Mouse (Mus musculus) inflammation-experienced regulatory T-cells, adult 16 weeks (primary cell): Measurements from ENCODE around the gene Odf2l. TPM values are rescaled to one million over a fixed set of nuclear protein-coding genes. Genes with fewer than 3 reads are reported as not detected.

Experiments used
- polyA plus RNA-seq: library from polyadenylated mRNA; unstranded; fragments of 100-300 nt; shearing (Covaris generic); gene quantifications from one replicate; pipeline ENCODE4 v1.2.1, GENCODE M21; 2017

Odf2l gene
- 6.2 TPM for polyA plus RNA-seq

DNA sequence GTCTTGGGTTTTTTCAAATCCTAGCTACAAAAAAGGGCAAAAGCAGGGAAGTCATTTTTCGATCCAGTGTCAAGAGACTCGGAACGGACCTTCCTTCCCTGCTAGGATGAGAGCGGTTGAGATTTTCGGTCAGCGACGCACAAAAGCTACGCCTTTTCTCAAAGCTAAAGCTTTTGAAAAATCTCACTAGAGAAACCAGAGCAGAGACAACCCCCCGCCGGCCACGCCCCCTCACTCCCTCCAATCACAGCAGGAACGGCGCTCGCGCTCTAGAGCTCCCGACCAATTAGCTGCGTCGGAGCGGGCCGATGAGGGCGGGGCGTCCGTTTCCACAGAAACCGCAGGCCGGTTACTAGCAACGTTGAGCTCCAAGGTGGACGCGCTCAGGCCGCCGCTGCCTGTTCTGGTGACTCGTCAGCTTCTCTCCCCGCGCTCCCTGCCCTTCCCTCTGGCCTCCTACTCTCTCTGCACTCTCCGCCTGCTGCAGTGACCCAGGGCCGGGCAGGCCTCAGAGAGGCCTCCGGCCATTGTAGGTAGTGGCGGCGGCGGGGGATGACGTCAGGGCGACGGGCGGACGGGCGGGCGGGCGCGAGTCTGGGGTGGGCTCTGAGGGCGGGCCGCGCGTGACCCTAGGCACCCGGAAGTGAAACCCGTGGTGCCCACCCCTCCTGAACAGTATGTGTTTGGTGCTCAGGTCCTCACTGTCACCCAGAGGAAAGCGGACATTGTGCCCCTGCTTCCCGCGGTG lies at the start of gene Odf2l:
Gene Odf2l, plus strand, starts transcription at position 335 of the 748 bp plus-strand sequence.

DNA sequence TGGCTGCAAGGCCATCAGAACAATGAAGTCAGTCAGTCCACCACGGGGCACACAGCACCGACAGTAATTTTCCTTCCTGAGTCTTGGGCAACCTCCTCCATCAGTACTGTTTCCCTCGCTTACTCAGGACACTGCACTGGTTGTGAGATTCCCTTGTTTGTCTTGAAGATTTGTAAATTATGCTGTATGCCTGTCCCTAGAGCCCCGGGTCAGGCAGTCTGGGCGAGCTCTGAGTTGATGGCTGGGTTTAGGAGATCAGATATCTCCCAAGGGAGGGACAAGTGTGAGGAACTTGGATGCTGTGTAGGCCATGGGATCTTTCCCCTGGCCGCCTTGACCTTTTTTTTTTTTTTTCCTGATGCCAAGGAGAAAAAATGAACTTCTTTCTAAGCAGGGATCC lies 19.1 kb upstream of the Odf2l start, which contains the start of gene Clca2:
Gene Clca2, minus strand, starts transcription at position 153 of the 400 bp plus-strand sequence.

Other genes with a start within 250 kb of the Odf2l start
- gene Clca4b, start 186.1 kb upstream of the Odf2l start, polyA plus RNA-seq = not detected
- gene Clca4a, start 143.5 kb upstream of the Odf2l start, polyA plus RNA-seq = not detected
- not detected for gene Clca1, start 85.8 kb upstream of the Odf2l start, polyA plus RNA-seq
- gene Clca2, start 19.1 kb upstream of the Odf2l start, polyA plus RNA-seq = not detected
- 0.12 TPM for gene Col24a1, start 173.9 kb downstream of the Odf2l start, polyA plus RNA-seq